ENCODE assay signal across 12 mouse cellular contexts in genomic region chr2:163344976-163345660, GRCm38 (mm10). TPM values are rescaled to one million over a fixed set of nuclear protein-coding genes. Genes with fewer than 3 reads are reported as not detected.
DNase-seq lines count a peak whose midpoint lies in the region; ATAC-seq lines count a peak whose summit lies in the region.
"Had no signal": no experiment of that assay in that cellular context is flagged by ENCODE, and none has a peak within 500 bp of the region (broad histone marks: within the 10 kb centered on the region; RNA-seq: fewer than 3 reads in every experiment).

No protein-coding gene starts in this region.

- WGBS in kidney, embryonic 15.5 days: 62% methylated on average over 13 of the region's 13 CpGs
- 87% methylated on average over 13 of the region's 13 CpGs for WGBS in forebrain, embryonic 10.5 days

- intact Hi-C loops in heart, postnatal 14 days (cut with DNase I): no loop called here

- no peak overlapping the region for H3K4me3 ChIP-seq in kidney, embryonic 15.5 days (replicated peaks)
- H3K4me3 ChIP-seq in forebrain, embryonic 10.5 days: no peak overlapping the region
- H3K4me3 ChIP-seq: hindbrain, embryonic 10.5 days; liver, embryonic 13.5 days had no signal

- DNase-seq in kidney, postnatal 14 days: peak; percentile 17
- peak; percentile 46 to 60 for DNase-seq in adrenal gland, postnatal 36 days
- peak; percentile 48 to 55 for DNase-seq in heart, postnatal 14 days
- peak; percentile 36 to 61 for DNase-seq in lung, postnatal 4 days
- no peak for DNase-seq in spleen, postnatal 10 days (ENCODE audit: low spot score in 2 of 2)
- no peak for DNase-seq in forebrain, embryonic 10.5 days (ENCODE audit: extremely low spot score, low spot score)
- DNase-seq: cerebellum, postnatal 36 days; liver, embryonic 13.5 days; retina, postnatal 1 day had no signal

- H3K36me3 ChIP-seq in kidney, embryonic 15.5 days: no peaks in the 10 kb centered on the region
- H3K36me3 ChIP-seq in forebrain, embryonic 10.5 days (replicated peaks): no peaks in the 10 kb centered on the region
- H3K36me3 ChIP-seq: hindbrain, embryonic 10.5 days; liver, embryonic 13.5 days had no signal

- H3K4me2 ChIP-seq in kidney, embryonic 15.5 days: no peak overlapping the region
- H3K4me2 ChIP-seq: liver, embryonic 13.5 days had no signal

- no peaks in the 10 kb centered on the region for H3K9me3 ChIP-seq in kidney, embryonic 15.5 days (replicated peaks)
- H3K9me3 ChIP-seq in forebrain, embryonic 10.5 days: no peaks in the 10 kb centered on the region
- H3K9me3 ChIP-seq: hindbrain, embryonic 10.5 days; liver, embryonic 13.5 days had no signal

- no peaks in the 10 kb centered on the region for H3K4me1 ChIP-seq in kidney, embryonic 15.5 days
- H3K4me1 ChIP-seq in forebrain, embryonic 10.5 days: 0 out of 2 replicates have a peak, but pooled peaks cover 4% of the 10 kb centered on the region

- peaks cover 18% of the 10 kb centered on the region for H3K27me3 ChIP-seq in kidney, embryonic 15.5 days
- peaks cover 15% of the 10 kb centered on the region for H3K27me3 ChIP-seq in forebrain, embryonic 10.5 days (ENCODE audit: poor library complexity, severe bottlenecking)

- no peak overlapping the region for H3K27ac ChIP-seq in kidney, embryonic 15.5 days
- no peak overlapping the region for H3K27ac ChIP-seq in forebrain, embryonic 10.5 days
- H3K27ac ChIP-seq: hindbrain, embryonic 10.5 days; liver, embryonic 13.5 days had no signal

- no peak overlapping the region for H3K9ac ChIP-seq in kidney, embryonic 15.5 days
- H3K9ac ChIP-seq: liver, embryonic 13.5 days had no signal

- no peak for ATAC-seq in kidney, embryonic 15.5 days (replicated peaks; ENCODE audit: low FRiP score)
- no peak for ATAC-seq in frontal cortex, adult (ENCODE audit: low TSS enrichment)

RNA-seq across cellular contexts. Expression of gene Jph2, which starts 52.7 kb away (rescaled TPM):
- polyA plus RNA-seq in kidney, embryonic 15.5 days (2015; fragmentation: Nextera tagmentation; extraction: Ambion mirVana): 2.5 and 4.2 TPM in 2 replicates
- 1 to 10 TPM; 3.4 to 5.3 TPM for total RNA-seq in adrenal gland, postnatal 36 days (2021)
- 100 to 1,000 TPM; 401 to 402 TPM for total RNA-seq in heart, postnatal 14 days (2021)
- 0.34 and 0.47 TPM in 2 replicates for polyA plus RNA-seq in forebrain, embryonic 10.5 days (2016; fragmentation: Nextera tagmentation; extraction: Ambion mirVana)

Comparison
In these comparisons a context has a peak if more than half of its experiments do, and no peak if none do; other contexts are left out.
1. DNase-seq: peak in kidney, postnatal 14 days (single experiment), adrenal gland, postnatal 36 days (2 of 2), heart, postnatal 14 days (2 of 2) and lung, postnatal 4 days (2 of 2); none in spleen, postnatal 10 days (0 of 2) and forebrain, embryonic 10.5 days (single experiment).
2. RNA of gene Jph2, which starts 52.7 kb away (total RNA-seq): 401 to 402 TPM in heart, postnatal 14 days; 3.4 to 5.3 TPM in adrenal gland, postnatal 36 days; every median in the first group is over 10 times any median in the second.